Mouse (Mus musculus): ENCODE measurements at regions not wholly inside any gene's neighbourhood (a gene's known extent, or its start where the extent isn't known, plus 50 kb on each side); places are given as distances from the start of the nearest gene placed in this dataset.

- TF ChIP-seq CTCF (IDR thresholded peaks at IDR 0.05; ENCODE audit: borderline replicate concordance, extremely low read depth, insufficient read depth, insufficient read length) = no peak
- TF ChIP-seq POLR2A (IDR thresholded peaks at IDR 0.05; ENCODE audit: borderline replicate concordance, extremely low read depth, insufficient read depth, insufficient read length, poor library complexity, severe bottlenecking) = no peak
Observed at GRCm38 (mm10) chr7:83504996-83505645, 79.6 kb upstream of the Tmc3 start.

Measured in brain, embryonic 14.5 days (tissue).